Mouse (Mus musculus) intestine, embryonic 15.5 days (tissue): Measurements from ENCODE around the gene Ankrd6. TPM values are rescaled to one million over a fixed set of nuclear protein-coding genes. Genes with fewer than 3 reads are reported as not detected.

ENCODE experiments used
- ATAC-seq: fragments of 200-750 bp; cut with Nextera tagmentation; 2 replicates; pipeline ENCODE4 v1.8.0; 2017; ENCODE audit warnings: moderate TSS enrichment, moderate library complexity
- H3K27ac ChIP-seq: fragments of 300-500 bp; sonication (generic); 2 replicates; pipeline ENCODE4 v1.5.1; 2015; ENCODE audit warnings: mild to moderate bottlenecking, inconsistent platforms
- H3K27me3 ChIP-seq: fragments of 300-500 bp; sonication (generic); replicated peaks from 2 replicates; pipeline ENCODE4 v1.6.1; 2015; ENCODE audit warnings: inconsistent platforms
- H3K36me3 ChIP-seq: fragments of 300-500 bp; sonication (generic); 2 replicates; pipeline ENCODE4 v1.6.1; 2015; ENCODE audit warnings: inconsistent platforms
- H3K4me1 ChIP-seq: fragments of 300-500 bp; sonication (generic); replicated peaks from 2 replicates; pipeline ENCODE4 v1.6.1; 2015; ENCODE audit warnings: inconsistent platforms
- H3K4me2 ChIP-seq: fragments of 300-500 bp; sonication (generic); replicated peaks from 2 replicates; pipeline ENCODE4 v1.6.1; 2015; ENCODE audit warnings: mild to moderate bottlenecking, inconsistent platforms
- H3K4me3 ChIP-seq: fragments of 300-500 bp; sonication (generic); replicated peaks from 2 replicates; pipeline ENCODE4 v1.5.1; 2015; ENCODE audit warnings: inconsistent platforms
- H3K9ac ChIP-seq: fragments of 300-500 bp; sonication (generic); 2 replicates; pipeline ENCODE4 v1.6.1; 2015; ENCODE audit warnings: inconsistent platforms
- H3K9me3 ChIP-seq: fragments of 300-500 bp; sonication (generic); 2 replicates; pipeline ENCODE4 v1.6.1; 2016; ENCODE audit warnings: inconsistent platforms
- WGBS: fragments of 180-500 bp; shearing (Covaris S2); methylation state at CpG from one replicate; pipeline ENCODE4 v1.1.7; 2015; 5-methylcytosine and 5-hydroxymethylcytosine counted together
- polyA plus RNA-seq: library from polyadenylated mRNA; unstranded; fragments of >200 nt; fragmentation: Nextera tagmentation; extraction: Ambion mirVana; gene quantifications from 2 replicates; pipeline ENCODE4 v1.2.1, GENCODE M21; 2015

The Ankrd6 gene
- polyA plus RNA-seq, 1 experiment from 2014 or later, result 4.0 TPM

DNA sequence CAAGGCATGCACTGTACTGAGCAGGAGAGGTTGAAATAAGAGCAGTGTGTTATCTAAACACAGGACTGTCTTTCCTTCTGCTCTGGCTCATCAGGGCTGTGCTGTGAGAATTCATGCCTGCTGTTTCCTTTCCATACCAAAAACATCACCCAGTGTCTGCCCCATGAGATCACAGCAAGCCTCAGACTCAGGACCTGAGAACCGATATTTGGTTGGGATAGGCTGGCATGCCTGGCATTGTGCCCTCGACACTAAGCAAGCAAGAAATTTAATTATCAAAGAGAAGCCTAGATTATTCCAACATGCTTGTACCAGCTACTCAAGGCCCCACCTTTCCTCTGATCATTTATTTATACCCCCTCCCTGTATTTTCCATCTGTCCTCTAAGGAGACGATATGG is 116.1 kb downstream of the Ankrd6 start:
- Histone ChIP-seq H3K27me3 (no peaks in the 10 kb centered on the region), H3K27ac (no peak overlapping the region), H3K9ac (no peak overlapping the region), H3K36me3 (no peaks in the 10 kb centered on the region), H3K4me3 (no peak overlapping the region), H3K9me3 (no peaks in the 10 kb centered on the region), H3K4me2 (0 out of 2 replicates have a peak overlapping the region, but pooled peaks have one; percentile 44), H3K4me1 (no peaks in the 10 kb centered on the region)
- 75% methylated on average over 3 of the region's 3 CpGs for WGBS
- ATAC-seq, result no peak

DNA sequence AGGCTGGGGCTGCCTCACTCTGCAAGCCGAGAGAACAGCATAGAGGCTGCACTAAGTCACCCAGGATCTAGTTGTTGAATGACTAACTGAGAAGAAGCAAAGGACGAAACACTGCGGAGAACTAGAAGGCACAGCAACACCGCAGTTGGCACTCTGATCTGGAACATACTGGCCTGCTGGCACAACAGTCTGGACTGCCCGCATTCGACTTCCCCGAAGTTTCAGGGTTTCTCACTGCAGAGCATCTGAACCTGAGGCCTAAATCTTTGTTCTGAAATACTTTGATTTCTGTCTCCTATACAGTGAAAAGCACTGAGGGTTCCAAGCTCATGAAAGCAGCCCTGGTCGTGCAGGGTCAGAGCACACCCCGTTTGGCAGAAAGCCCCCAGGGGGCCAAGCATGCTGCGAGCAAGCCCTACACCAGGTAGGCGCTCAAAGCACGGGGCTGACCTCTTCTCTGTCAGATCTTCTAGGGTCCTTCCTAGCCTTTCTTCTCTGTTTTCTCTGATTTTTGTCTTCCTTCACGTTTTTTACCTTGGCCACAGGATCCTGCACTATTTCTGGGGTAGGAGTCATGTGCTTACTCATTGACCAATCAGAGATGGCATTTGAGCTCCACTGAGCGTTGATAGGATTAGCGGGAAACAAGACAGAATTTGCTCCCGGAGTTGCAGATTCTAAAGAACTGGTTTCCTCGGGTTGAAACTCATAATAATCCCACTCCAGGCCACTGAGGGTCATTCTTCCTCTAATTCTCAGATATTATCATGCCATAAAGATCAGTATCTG is 117.0 kb downstream of the Ankrd6 start:
- Histone ChIP-seq H3K27me3 (no peaks in the 10 kb centered on the region), H3K9ac (0 out of 2 replicates have a peak overlapping the region, but pooled peaks have one; percentile 1), H3K4me3 (0 out of 2 replicates have a peak overlapping the region, but pooled peaks have one; percentile 10), H3K4me1 (no peaks in the 10 kb centered on the region), H3K27ac (no peak overlapping the region), H3K36me3 (no peaks in the 10 kb centered on the region), H3K9me3 (no peaks in the 10 kb centered on the region), H3K4me2 (peak overlapping the region; percentile 44)
- peak; percentile 55; the same call in 1 of the 2 replicates for ATAC-seq
- 49% methylated on average over 17 of the region's 17 CpGs for WGBS

DNA sequence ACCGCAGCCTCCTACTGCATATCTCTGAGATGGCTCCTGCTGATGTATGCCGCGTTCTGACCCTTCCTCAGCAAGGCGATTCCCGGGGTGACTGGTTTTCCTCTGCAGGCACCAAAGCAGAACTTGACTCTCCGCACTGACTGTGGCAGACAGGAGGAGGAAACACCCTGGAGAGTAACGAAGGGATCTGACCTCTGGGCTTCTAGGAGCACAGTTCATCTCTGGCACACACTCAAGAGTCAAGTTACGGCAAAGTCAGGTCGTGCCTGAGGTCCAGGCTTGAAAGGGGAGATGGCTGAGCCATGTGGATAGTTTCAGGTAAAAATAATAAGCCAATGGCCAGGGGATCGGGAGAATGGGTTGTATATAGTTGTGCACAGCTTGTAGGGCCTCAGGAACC is 121.3 kb downstream of the Ankrd6 start:
- Histone ChIP-seq H3K9ac (no peak overlapping the region), H3K4me1 (0 out of 2 replicates have a peak, but pooled peaks cover 2% of the 10 kb centered on the region), H3K4me3 (no peak overlapping the region), H3K4me2 (no peak overlapping the region), H3K27ac (no peak overlapping the region), H3K36me3 (no peaks in the 10 kb centered on the region), H3K27me3 (no peaks in the 10 kb centered on the region), H3K9me3 (no peaks in the 10 kb centered on the region)
- ATAC-seq, result no peak
- 43% methylated on average over 10 of the region's 10 CpGs for WGBS

DNA sequence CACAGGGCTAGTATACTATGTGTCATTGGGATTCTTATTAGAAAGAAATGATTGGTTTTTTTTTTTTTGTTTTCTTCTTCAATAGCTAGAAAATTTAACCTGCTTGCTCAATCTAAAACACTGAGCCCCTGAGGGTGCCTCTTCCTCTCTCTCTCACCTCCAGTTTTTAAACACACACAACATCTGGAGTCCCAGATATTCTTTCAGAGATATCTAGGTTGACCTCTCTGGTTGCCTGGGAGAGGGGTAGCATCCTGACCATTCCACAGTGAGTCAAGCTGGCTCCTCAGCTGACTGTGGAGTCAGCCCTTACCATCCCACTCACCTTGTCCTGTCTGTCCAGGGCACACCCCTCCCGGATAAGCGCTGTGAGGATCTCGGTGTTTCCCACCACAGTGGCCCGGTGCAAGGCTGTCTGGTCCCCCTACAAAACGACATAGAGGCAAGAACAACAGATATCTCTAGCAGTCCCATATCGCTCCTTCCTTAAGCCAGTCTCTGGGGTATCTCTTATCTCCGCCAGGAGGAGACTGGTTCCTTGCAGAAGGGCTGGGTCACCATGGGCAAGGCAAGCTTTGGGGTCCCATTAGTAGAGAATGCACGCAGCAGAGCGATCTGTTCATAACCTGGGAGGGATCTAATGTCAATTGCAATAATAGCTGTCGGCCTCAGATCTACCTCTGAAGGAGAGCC is 122.1 kb downstream of the Ankrd6 start:
- Histone ChIP-seq H3K27me3 (no peaks in the 10 kb centered on the region), H3K4me1 (0 out of 2 replicates have a peak, but pooled peaks cover 2% of the 10 kb centered on the region), H3K27ac (no peak overlapping the region), H3K4me2 (no peak overlapping the region), H3K9ac (no peak overlapping the region), H3K36me3 (no peaks in the 10 kb centered on the region), H3K4me3 (no peak overlapping the region), H3K9me3 (no peaks in the 10 kb centered on the region)
- ATAC-seq, result no peak
- 84% methylated on average over 10 of the region's 10 CpGs for WGBS

DNA sequence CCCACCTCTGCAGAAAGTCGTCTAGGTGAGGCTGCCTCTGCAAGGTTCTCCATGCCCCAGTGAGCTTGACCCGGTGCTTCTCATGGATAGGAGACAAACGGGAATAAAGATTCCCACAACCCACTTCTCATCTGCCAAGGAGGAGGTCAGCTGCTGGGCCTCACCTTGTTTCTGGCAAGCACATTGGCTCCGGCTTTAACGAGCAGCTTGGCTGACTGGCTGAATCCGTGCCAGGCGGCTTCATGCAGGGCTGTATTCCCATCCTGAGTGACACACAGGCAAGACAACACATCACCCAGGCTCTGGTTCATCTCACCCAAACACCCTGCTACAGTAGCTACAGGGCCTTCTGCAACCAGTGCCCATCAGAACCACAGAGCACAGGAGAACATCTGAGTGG is 123.7 kb downstream of the Ankrd6 start:
- 54% methylated on average over 7 of the region's 7 CpGs for whole genome bisulfite sequencing
- H3K9me3 ChIP-seq, result no peaks in the 10 kb centered on the region
- no peak for ATAC-seq

DNA sequence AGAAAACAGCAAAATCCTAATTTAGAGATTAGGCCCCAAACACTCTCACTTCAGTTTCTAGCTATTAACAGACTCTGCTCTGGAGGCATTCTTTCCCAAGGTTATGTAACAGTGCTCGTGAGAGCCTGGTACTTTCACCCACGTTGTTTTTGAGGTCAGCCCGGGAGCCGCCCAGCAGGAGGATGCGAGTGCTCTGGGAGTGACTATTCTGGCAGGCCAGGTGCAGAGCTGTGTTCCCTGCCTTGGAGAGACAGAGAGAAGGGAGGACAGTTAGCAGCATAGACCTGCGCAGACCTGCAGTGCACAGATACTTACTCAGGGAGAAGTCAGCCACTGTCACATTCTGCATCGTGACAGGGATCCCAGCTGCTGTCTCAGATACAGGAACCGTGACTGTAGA is 126.4 kb downstream of the Ankrd6 start:
- H3K4me1 ChIP-seq, result 0 out of 2 replicates have a peak, but pooled peaks cover 2% of the 10 kb centered on the region
- no peak for ATAC-seq
- whole genome bisulfite sequencing, result 67% methylated on average over 8 of the region's 8 CpGs
- H3K9me3 ChIP-seq, result no peaks in the 10 kb centered on the region
- no peak overlapping the region for H3K4me3 ChIP-seq
- no peaks in the 10 kb centered on the region for H3K36me3 ChIP-seq
- no peak overlapping the region for H3K4me2 ChIP-seq
- H3K9ac ChIP-seq, result no peak overlapping the region
- no peak overlapping the region for H3K27ac ChIP-seq
- H3K27me3 ChIP-seq, result no peaks in the 10 kb centered on the region

More for the DNA sequence above, 123.7 kb downstream of the Ankrd6 start:
- Histone ChIP-seq H3K27me3 (no peaks in the 10 kb centered on the region), H3K4me3 (no peak overlapping the region), H3K9ac (no peak overlapping the region), H3K4me1 (0 out of 2 replicates have a peak, but pooled peaks cover 2% of the 10 kb centered on the region), H3K27ac (no peak overlapping the region), H3K4me2 (no peak overlapping the region), H3K36me3 (no peaks in the 10 kb centered on the region)

DNA sequence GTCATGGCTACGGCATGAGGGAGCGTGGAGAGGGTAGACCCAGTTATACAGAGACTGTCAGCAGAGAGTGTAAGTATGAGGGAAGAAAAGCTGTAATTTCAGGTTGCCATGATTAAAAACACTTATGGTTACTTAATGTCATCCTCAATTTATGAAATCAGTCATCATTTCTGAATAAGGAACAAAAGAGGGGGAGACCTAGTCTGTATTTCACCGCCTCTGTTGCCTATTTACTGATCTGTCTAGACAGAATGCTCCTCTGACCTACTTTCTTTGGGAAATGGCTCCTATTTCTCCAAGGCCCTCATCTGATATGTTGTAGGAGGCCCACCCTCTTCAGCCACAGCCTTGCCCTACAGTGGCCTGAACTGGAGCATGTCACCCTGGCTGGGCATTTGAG is 130.0 kb downstream of the Ankrd6 start:
- Histone ChIP-seq H3K9me3 (no peaks in the 10 kb centered on the region), H3K4me1 (no peaks in the 10 kb centered on the region), H3K9ac (no peak overlapping the region), H3K4me2 (no peak overlapping the region), H3K4me3 (no peak overlapping the region), H3K27me3 (no peaks in the 10 kb centered on the region), H3K36me3 (no peaks in the 10 kb centered on the region), H3K27ac (no peak overlapping the region)
- ATAC-seq, result no peak
- WGBS, result 92% methylated on average over 3 of the region's 3 CpGs

DNA sequence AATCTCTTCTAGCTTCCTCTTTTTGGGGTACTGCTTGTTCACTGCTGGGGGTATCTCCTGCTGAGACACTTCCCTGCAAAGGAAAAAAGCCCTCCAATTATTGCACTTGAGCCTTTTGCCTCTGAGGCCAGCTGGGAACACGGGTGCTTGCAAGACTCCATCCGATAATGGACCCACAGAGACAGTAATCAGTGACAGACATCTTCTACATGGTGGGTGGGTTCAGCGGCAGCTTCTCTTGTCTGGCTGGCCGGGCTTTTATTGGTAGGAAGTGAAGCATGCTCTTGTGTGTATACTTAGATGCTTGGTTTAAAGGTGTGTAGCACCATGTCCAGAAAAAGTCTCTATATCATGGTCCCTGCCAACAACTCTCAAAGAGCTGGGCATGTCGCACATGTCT is 133.2 kb downstream of the Ankrd6 start:
- H3K9ac ChIP-seq, result no peak overlapping the region
- no peaks in the 10 kb centered on the region for H3K9me3 ChIP-seq
- no peak overlapping the region for H3K4me3 ChIP-seq
- WGBS, result 82% methylated on average over 5 of the region's 5 CpGs
- no peaks in the 10 kb centered on the region for H3K4me1 ChIP-seq
- H3K27me3 ChIP-seq, result no peaks in the 10 kb centered on the region
- no peak overlapping the region for H3K27ac ChIP-seq
- H3K4me2 ChIP-seq, result no peak overlapping the region
- no peaks in the 10 kb centered on the region for H3K36me3 ChIP-seq
- ATAC-seq, result no peak

DNA sequence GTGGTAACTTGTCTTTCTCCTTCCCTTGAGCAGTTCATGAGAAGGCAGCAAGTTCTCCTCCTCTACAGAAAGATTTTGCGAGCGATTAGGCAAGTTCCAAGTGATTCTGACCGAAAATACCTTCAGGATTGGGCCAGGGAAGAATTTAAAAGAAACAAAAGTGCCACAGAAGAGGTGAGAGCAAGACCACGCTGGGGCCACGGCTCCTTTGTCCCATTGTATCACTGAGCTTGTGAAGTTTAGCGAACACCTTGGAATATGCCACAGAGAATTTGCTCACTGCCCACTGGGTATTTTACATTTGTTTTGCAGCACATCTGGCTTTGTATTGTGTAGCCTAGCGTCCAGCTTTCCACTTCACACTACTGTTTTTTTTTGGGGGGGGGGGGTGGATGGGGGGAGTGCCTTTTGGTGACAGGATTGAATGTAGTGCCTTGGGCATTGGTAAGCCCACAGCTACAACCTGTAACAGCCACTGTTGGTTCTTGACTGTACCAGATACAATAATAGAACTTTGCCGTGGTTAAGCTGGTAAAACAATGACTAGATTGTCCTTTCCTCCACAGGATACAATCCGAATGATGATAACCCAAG is 150.0 kb downstream of the Ankrd6 start:
- Histone ChIP-seq H3K9me3 (no peaks in the 10 kb centered on the region), H3K4me1 (peaks cover 6% of the 10 kb centered on the region; the same call in 1 of the 2 replicates), H3K27me3 (no peaks in the 10 kb centered on the region), H3K4me3 (peak overlapping the region; percentile 90), H3K27ac (peak overlapping the region; percentile 100), H3K4me2 (peak overlapping the region; percentile 64), H3K36me3 (no peaks in the 10 kb centered on the region), H3K9ac (peak overlapping the region; percentile 94)
- peak; percentile 70 for ATAC-seq
- 10% methylated on average over 9 of the region's 9 CpGs for WGBS

DNA sequence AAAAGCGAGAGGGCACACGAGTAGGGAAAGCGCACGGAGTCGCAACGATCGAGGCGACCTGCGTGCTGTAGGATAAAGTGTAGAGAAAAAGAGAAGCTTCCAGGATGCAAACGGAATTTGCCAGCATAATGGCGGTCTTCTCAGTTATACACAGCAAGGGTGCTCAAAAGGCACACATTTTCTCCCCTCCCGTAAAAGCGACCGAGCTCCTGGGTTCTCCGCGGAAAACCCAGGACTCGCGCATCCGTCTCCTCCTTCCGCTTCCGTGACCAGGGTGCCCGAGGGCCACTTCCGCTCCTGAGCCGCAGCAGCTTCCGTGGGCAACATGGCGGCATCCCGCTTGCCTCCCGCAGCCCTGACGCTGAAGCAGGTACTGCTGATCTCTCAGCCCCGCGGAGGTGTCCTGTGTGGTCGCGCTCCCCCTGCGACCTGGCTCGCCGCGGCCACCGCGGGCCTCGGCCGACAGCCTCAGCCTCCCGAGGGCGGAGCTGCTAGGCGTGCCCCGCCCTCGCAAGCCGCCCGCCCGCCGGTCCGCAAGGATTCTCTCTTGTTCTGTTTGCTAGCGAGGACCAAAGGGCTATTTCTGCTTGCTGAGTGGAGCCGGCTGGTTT is 150.6 kb downstream of the Ankrd6 start, which contains the start of gene Lyrm2:
Lyrm2 (plus strand) TSS at position 288 of the 611 bp plus-strand sequence.
- Histone ChIP-seq H3K27ac (peak within 1 kb of the TSS; percentile 100), H3K36me3 (no peaks in the 10 kb centered on the region), H3K4me1 (peaks cover 6% of the 10 kb centered on the region; the same call in 1 of the 2 replicates), H3K4me3 (peak within 1 kb of the TSS; percentile 90), H3K9me3 (no peaks in the 10 kb centered on the region), H3K4me2 (peak within 1 kb of the TSS; percentile 64), H3K27me3 (no peaks in the 10 kb centered on the region), H3K9ac (peak within 1 kb of the TSS; percentile 94)
- under 1% methylated on average over 53 of the region's 53 CpGs for WGBS
- ATAC-seq, result peak; percentile 96

DNA sequence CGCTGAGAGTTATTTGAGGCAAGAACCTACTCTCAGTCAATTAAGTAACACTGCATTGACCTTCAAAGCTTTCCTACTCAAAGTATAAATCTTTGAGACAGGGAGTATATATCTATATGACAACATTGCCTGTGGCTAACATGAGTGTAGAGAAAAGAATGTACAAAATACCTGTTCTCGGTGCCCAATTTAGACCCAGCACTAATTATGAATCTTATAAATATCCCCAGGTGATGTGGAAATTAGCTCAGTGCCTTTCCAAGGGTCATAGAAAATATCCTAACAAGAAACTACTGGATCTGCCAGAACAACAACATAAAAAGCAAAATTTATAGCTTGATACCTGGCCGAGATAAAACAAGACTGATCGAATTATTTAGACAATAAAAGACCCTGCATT is 151.7 kb downstream of the Ankrd6 start:
- 96% methylated on average over 4 of the region's 4 CpGs for WGBS
- Histone ChIP-seq H3K27me3 (no peaks in the 10 kb centered on the region), H3K9ac (no peak overlapping the region), H3K36me3 (no peaks in the 10 kb centered on the region), H3K27ac (no peak overlapping the region), H3K4me3 (no peak overlapping the region), H3K4me2 (no peak overlapping the region), H3K4me1 (peaks cover 6% of the 10 kb centered on the region; the same call in 1 of the 2 replicates), H3K9me3 (no peaks in the 10 kb centered on the region)
- ATAC-seq, result no peak

DNA sequence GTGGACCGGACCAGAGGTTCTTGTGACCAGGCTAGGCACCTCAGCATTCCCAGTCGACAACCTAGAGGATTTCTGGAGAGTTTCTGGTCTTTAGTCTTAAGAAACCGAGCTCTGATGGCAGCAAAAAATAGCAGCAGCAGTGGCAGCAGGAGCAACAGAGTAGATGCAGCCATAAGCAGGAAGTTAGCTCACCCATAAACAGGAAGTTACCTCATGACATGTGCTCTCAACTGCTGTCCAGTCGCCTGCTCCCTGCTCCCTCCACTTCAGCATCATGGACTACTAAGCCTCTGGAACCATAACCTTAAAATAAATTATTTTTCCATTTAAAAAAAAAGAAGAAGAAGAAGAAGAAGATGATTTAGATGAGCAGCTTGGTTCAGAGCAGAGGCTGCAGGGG is 161.6 kb downstream of the Ankrd6 start:
- H3K9ac ChIP-seq, result no peak overlapping the region
- no peak overlapping the region for H3K27ac ChIP-seq
- ATAC-seq, result no peak
- 88% methylated on average over 4 of the region's 4 CpGs for WGBS
- H3K4me1 ChIP-seq, result no peaks in the 10 kb centered on the region
- H3K4me2 ChIP-seq, result no peak overlapping the region
- no peaks in the 10 kb centered on the region for H3K27me3 ChIP-seq
- H3K36me3 ChIP-seq, result no peaks in the 10 kb centered on the region
- no peak overlapping the region for H3K4me3 ChIP-seq
- no peaks in the 10 kb centered on the region for H3K9me3 ChIP-seq
